Mouse (Mus musculus) MEL-GATA-1-ER (cell line): Measurements from ENCODE around the gene Spata48.

Experiments used
- DNase-seq: peaks from one replicate; pipeline ENCODE4 v3.0.0-alpha.2; 2012; ENCODE audit warnings: low read depth; ENCODE audit errors: extremely low read depth

Gene Spata48

DNA sequence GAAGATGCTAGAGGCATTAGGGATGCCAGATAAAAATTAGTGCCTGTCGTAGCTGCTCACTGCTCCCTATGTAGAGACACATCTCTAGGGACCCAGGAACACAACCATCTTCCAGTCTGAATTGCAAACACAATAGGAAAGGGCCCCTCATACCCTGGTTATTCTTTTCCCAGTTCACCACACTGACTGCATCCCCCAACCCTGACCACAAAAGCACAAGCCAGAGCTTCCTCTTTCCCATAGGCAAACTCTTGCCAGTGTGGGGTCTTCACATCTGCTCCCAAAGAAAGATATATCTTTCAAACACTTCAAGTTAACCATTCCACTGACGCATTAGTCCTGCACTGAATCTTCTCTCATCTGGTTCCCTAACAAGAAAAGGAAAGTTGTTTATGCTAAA, 68.2 kb downstream of the Spata48 start:
- no peak for DNase-seq

DNA sequence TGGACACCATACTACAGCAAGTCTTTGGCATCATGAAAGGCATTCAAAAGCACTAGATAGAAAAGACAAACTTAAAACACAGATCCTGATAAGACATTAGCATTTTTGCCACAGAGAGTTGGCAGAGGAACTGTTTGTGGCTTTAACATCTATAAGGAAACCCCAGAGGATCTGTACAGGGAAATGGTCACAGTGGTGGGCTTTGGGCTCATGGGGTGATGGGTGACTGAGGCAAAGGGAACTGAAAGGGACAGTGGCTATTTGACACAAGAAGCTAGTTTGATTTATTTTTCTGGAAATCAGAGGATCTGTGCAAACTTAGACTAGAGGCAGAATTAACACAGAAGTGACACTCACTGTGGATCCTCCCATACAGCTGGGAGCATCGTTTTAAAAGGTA, 74.4 kb downstream of the Spata48 start:
- DNase-seq: no peak

DNA sequence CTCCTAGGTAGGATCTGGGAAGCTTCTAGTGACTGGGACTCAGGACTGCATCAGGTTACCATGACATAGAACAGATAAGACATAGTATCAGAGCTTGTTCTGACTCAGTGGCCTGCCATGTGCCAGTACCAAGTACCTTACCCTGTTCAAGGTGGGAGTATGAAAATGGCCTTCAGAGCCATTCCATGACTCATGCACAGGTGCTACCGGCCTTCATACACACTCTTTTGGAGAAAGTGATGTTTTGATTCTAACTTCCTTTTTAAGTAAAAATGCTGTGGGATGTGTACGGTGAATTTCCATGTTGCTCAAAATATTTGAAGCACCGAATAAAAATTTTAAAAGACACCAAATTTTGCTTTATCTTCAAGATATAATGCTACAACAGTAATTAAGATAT, 84.1 kb downstream of the Spata48 start:
- DNase-seq: no peak

DNA sequence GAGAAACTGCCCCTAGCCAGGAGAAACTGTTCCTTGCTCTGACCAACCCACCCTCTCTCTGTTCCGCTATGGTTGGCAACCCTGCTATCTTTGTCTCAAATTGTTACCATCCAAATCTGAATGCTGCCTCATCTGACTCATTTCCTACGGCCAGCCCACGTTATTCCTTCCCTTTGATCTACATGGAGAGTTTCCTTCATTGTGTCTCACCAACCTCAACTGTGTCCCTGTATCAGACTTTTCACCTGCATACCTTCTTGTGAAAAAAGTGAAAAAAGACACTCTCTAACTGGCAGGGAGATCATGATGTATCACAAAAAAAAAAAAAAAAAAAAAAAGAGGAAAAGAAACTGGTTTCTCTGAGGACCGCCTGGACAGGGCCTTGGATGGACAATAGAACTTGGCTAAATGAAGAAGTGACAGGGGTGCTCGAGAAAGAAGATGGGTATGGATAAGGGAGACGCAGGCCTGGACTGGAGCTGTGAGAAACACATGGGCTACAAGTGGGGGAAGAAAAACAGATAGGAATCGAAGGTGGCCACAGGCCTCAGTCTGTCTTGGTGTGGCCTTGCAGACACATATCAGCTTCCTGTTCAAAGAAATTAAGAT, 85.1 kb downstream of the Spata48 start:
- no peak for DNase-seq

DNA sequence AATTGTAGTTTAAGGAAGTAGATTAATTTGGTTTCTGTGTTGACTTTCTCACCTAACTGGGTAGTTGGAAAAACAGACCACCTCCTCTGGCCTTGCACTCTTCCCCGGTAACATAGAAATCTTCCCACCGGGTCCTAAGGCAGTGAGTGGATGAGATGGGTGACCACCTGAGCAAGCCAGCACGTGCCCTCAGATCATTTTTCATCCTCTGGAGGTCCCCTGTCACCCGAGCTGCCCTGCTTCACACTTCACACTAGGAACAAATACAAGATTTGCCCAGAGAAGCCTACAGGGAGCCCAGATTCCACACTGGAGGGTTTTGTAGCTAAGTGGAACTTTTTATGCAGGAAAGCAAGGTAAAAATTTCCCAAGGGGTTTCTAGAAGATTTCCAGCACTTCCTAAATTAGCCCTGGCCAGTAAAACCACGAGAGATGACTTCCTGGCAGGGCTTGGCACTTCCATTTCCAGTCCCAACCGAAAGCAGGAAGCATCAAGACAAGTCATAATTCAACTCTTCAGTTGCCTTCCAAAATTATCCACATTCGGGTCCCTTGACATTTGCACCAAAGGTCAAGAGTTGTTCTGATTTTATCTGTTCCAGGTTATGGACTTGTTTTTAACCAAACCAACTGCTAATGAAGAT, 85.8 kb downstream of the Spata48 start:
- no peak for DNase-seq

DNA sequence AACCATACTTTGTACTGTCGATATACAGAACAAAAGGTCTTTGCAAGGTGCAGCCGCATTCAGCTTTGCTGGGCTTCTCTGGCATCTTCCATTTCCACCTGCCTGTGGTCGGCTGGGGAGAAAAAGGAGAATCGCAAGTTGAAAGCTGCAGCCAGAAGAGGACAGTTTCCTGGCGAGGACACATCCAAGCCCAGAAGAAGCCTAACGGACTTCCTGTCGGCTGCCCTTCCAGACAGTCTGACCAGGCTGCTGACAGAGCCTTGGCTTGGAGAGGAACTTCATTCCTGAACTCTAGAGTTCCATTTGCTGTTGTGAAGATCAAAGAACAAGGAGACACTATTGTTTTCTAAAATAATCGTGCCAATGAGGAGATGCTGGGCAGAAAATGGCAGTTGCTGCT, 93.7 kb downstream of the Spata48 start:
- DNase-seq: no peak

DNA sequence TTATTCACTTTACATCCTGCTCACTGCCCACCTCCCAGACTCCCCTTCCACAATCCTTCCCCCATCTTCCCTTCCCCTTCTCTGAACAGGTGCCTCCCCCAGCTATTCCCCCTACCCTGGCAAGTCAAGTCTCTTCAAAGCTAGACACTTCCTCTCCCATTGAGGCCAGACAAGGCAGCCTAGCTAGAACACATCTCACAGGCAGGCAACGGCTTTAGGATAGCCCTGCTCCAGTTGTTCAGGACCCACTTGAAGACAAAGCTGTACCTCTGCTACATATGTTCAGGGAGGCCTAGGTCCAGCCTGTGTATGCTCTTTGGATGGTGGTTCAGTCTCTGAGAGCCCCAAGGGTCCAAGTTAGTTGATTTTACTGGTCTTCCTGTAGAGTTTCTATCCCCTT, 94.3 kb downstream of the Spata48 start:
- no peak for DNase-seq

DNA sequence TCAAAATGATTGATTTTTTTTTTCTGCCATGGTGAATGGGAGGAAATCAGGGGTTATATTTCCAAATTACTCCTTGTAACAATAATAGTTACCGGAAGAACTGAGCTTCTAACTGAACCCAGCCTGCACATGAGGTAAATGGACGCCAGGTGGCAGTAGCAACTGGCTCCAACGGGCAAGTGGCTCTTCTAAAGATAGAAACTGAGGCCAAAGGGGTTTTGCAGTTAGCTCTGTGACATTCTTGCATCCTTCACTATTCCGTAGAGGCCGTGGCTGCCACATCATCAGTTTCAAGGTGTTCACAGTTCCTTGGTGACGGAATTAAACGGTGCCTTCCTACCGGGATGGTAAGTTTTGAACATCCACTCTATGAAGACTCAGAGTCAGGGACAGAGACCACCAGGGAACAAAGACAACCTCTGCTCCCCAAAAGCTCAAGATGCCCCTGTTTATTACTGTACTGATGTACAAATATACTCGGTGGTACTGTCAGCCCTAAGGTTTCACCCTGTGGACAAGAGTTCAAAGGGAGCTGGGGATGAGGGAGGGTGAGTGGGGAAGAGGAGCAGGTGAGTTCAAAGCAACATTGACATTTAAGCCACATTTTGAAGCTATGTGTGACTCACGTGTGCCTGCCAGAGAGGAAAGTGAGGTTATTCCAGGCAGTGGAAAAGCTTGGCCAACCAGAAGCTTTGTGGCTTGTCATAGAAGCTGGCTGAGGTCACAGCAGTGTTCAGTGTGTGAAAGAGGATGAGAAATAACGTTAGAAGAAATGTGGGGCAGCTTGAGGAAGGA, 95.5 kb downstream of the Spata48 start:
- no peak for DNase-seq

DNA sequence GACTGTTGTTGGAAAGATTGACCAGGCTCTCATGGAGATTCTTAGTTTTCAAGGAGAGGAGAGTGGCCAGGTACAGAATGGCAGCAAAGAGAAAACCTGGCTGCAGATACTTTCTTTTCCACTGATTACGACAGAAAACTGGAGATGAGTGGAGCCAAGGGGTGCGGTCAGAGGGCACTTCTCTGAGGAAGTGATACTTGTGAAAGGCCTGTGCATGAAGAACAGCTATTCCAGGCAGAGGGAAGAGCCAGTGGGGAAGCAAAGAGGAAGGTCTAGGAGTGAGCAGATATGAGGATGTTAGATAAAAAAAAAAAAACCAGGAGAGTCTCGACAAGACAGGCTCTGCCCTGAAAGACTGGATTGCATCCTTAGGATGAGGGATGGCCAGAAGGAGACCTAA, 96.8 kb downstream of the Spata48 start:
- no peak for DNase-seq

DNA sequence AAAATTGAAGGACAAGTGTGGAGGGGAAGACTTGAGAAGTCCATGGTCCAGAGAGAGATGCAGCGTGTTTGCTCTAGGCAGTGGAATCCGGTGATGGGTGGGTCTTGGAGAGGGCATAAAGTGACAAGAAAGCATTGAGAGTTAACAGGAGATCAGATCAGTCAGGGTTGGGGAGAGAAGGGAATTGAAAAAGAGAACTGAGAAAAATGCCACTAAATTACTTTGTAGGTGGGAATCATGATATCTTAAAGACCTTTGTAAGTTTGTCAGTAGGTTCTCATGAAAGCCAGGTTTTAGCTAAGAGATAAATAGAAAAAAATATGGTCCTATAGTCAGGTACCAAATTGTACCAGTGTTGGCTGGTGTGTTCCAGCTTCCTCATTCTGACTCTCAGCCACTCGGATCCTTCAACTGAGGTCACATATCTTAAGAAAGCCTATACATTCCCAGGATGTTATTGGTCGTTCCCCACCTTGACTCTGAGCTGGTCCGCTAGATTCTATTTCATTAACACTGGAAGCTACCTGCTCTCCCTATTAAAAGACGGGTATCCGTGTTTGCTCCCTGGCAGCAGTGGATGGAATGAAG, 97.3 kb downstream of the Spata48 start:
- no peak for DNase-seq

DNA sequence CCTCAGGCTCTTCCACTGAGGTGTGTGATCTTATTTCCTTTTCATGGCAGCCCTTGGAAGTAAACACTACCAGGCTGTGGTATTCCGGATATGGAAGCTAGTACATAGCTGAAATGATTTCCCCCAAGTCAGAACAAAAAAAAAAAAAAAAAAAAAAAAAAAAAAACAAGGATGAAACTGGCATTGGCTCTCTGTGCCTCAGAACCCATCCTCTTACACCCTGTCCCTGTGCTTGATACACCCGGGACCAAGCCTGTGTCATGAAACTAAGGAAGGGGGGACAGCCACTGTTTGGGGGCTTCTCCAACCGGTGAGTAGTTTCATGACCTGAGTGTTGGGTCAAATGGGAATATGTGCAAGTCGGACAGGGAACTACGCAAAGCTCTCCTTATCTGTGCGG, 99.2 kb downstream of the Spata48 start:
- DNase-seq: no peak

DNA sequence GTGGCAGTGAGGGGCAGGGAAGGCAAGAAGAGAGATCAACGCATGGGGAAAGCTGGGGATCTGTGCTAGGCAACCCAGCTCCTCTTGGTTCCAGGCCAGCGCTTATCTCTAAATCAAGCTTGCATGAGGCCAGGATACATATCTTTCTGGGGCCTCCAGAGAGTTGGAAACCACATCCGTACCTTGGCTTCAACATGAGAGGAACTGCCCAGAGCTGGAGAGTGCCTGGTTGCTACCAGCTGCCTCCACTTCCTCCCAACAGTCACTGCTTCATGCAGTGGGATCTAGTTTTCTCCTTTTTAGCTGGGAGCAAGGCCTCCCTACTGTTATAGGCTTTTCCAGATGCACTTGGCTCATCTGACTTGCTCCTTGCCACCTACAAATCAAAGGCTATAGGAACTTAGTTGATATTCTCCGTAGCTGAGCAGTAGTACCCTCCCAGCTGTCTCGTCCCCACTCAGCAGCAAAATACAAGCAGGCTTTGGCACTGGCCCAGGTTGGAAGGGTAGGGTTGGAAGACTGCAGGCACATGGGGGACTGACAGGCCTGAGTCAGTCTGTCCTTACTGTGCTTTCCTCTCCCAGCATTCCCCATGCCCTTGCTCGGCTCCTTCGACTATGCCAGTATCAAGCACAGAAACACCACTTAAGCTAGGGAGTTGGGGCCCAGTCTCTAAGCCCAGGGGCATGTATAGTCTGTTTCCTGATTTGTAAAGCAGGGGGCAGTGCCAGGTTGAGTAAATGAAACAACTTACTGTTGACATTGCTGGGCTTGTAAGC, 102.6 kb downstream of the Spata48 start:
- peak; percentile 82 for DNase-seq
